Mouse (Mus musculus) heart, embryonic 12.5 days (tissue): Measurements from ENCODE around the gene Atp6v0d1. TPM values are rescaled to one million over a fixed set of nuclear protein-coding genes. Genes with fewer than 3 reads are reported as not detected.

Source experiments
- ATAC-seq: fragments of 200-750 bp; cut with Nextera tagmentation; 2 replicates; pipeline ENCODE4 v1.8.0; 2017; ENCODE audit warnings: moderate TSS enrichment, moderate library complexity; ENCODE audit not compliant: insufficient number of reproducible peaks, low FRiP score
- H3K27ac ChIP-seq: fragments of 300-500 bp; sonication (generic); 2 replicates; pipeline ENCODE4 v1.5.1; 2016; ENCODE audit warnings: mild to moderate bottlenecking, moderate library complexity; ENCODE audit not compliant: poor library complexity, severe bottlenecking
- H3K27me3 ChIP-seq: fragments of 300-500 bp; sonication (generic); replicated peaks from 2 replicates; pipeline ENCODE4 v1.6.1; 2016; ENCODE audit warnings: mild to moderate bottlenecking, moderate library complexity
- H3K36me3 ChIP-seq: fragments of 300-500 bp; sonication (generic); 2 replicates; pipeline ENCODE4 v1.6.1; 2016; ENCODE audit warnings: mild to moderate bottlenecking, moderate library complexity
- H3K4me1 ChIP-seq: fragments of 300-500 bp; sonication (generic); replicated peaks from 2 replicates; pipeline ENCODE4 v1.6.1; 2016; ENCODE audit warnings: mild to moderate bottlenecking
- H3K4me2 ChIP-seq: fragments of 300-500 bp; sonication (generic); 2 replicates; pipeline ENCODE4 v1.6.1; 2016; ENCODE audit warnings: mild to moderate bottlenecking, moderate library complexity
- H3K4me3 ChIP-seq: fragments of 300-500 bp; sonication (generic); 2 replicates; pipeline ENCODE4 v1.5.1; 2016; ENCODE audit warnings: mild to moderate bottlenecking
- H3K9ac ChIP-seq: fragments of 300-500 bp; sonication (generic); 2 replicates; pipeline ENCODE4 v1.6.1; 2016; ENCODE audit warnings: mild to moderate bottlenecking, moderate library complexity
- H3K9me3 ChIP-seq: fragments of 300-500 bp; sonication (generic); replicated peaks from 2 replicates; pipeline ENCODE4 v1.6.1; 2016; ENCODE audit warnings: mild to moderate bottlenecking, moderate library complexity
- whole genome bisulfite sequencing: fragments of 180-500 bp; shearing (Covaris S2); methylation state at CpG from one replicate; pipeline ENCODE4 v1.1.7; 2016; 5-methylcytosine and 5-hydroxymethylcytosine counted together
- polyA plus RNA-seq: library from polyadenylated mRNA; unstranded; fragments of >200 nt; fragmentation: Nextera tagmentation; extraction: Ambion mirVana; gene quantifications from 2 replicates; pipeline ENCODE4 v1.2.1, GENCODE M21; 2016

Gene Atp6v0d1
- 51.4 and 52.9 TPM in 2 replicates for polyA plus RNA-seq

- H3K36me3 ChIP-seq = peaks cover 8% of the 10 kb centered on the region; the same call in 1 of the 2 replicates
- 3% methylated on average over 51 of the region's 53 CpGs for WGBS
- H3K27ac ChIP-seq = peak within 1 kb of the TSS; percentile 79
- H3K4me1 ChIP-seq = peaks cover 29% of the 10 kb centered on the region
- H3K9ac ChIP-seq = peak within 1 kb of the TSS; percentile 95
- ATAC-seq = peak; percentile 99
- H3K27me3 ChIP-seq = no peaks in the 10 kb centered on the region
- H3K9me3 ChIP-seq = no peaks in the 10 kb centered on the region
- H3K4me3 ChIP-seq = peak within 1 kb of the TSS; percentile 97
- peak within 1 kb of the TSS; percentile 91 for H3K4me2 ChIP-seq
Measured at GRCm38 (mm10) chr8:105565952-105566702, at the start of gene Atp6v0d1. Gene Atp6v0d1 (minus strand): TSS chr8:105566047.

DNA sequence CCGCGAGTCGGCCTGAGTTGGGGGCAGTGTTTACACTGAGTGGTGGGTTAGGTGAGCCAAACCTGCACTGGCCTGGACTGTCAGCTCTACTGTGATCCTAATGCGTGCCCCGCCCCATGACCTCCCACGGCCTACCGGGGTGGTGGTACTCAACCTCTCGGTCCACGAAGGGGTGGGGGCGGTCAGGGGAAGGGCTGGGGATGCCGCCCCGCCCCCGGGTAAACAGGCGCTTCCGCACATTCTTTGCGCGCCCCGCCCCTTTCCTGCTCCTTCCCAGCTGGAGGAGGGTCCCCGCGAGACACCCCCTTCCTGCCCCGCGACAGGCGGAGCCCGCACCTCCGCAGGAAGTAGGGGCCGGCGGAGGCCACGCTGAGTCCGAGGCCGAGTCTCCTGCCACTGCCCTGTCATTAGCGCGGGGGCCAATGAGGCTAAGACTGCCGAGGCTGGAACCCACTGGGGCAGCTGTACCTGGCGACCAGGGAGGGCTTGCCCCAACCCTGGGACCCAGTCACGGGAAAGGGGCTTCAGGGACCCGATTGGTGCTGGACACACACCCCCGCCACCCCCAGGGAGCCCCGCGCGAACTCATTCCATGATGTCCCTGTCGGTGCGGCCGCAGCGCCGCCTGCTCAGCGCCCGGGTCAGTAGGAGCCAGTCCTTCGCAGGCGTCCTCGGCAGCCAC is 48.1 kb upstream of the Atp6v0d1 start:
- H3K4me2 ChIP-seq = peak overlapping the region; percentile 98
- H3K9me3 ChIP-seq = no peaks in the 10 kb centered on the region
- H3K9ac ChIP-seq = peak overlapping the region; percentile 79
- H3K27me3 ChIP-seq = peaks cover 10% of the 10 kb centered on the region
- WGBS = 2% methylated on average over 50 of the region's 50 CpGs
- ATAC-seq = peak; percentile 79
- H3K36me3 ChIP-seq = peaks cover 46% of the 10 kb centered on the region
- peaks cover 33% of the 10 kb centered on the region for H3K4me1 ChIP-seq
- peak overlapping the region; percentile 64 for H3K4me3 ChIP-seq
- peak overlapping the region; percentile 35 for H3K27ac ChIP-seq

DNA sequence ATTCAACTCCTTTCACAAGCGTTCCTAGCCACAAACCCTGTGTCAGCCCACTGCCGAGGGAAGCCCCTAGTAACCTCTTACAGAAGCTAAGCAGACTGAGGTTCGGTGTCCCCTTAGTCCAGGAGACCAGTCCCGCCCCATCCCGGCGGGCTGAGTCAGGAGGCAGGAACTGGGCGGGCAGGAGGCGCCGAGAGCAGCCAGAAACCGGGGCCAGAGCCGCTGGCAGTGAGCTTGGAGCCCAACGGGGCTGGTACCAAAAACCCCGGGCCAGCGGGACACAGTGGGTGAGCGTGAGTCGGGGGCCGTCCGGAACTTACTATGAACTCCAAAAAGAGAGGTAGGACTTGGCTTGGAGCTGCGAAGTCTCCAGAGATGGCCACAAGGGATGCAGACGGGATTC is 47.2 kb upstream of the Atp6v0d1 start:
- H3K9ac ChIP-seq = peak overlapping the region; percentile 58
- H3K9me3 ChIP-seq = no peaks in the 10 kb centered on the region
- peaks cover 10% of the 10 kb centered on the region for H3K27me3 ChIP-seq

DNA sequence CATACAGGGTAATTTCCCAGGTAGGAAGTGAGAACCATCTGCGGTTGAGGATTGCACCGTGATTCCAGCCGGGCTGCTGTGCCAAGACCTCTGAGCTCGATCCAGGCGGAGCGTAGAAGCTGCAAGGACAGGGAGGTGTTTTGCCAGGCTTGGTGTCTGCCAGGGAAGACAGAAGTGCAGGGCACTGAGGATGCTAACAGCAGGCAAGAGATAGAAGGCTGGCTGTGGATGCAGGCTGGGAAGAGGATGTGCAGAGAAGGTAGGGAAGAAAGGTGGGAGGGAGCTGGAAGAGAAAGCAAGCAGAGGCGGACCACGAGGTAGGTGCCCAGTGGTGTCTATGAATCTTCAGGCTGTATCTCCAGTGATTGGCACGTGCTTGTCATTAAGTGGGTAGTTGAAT is 46.0 kb upstream of the Atp6v0d1 start:
- Histone ChIP-seq H3K4me2 (no peak overlapping the region), H3K4me1 (peaks cover 48% of the 10 kb centered on the region), H3K4me3 (no peak overlapping the region), H3K9me3 (no peaks in the 10 kb centered on the region), H3K36me3 (peaks cover 25% of the 10 kb centered on the region), H3K9ac (no peak overlapping the region), H3K27me3 (peaks cover 10% of the 10 kb centered on the region), H3K27ac (no peak overlapping the region)
- no peak for ATAC-seq
- 88% methylated on average over 9 of the region's 9 CpGs for WGBS

More for the DNA sequence above, 47.2 kb upstream of the Atp6v0d1 start:
- peak; percentile 13; the same call in 1 of the 2 replicates for ATAC-seq
- Histone ChIP-seq H3K4me3 (peak overlapping the region; percentile 64), H3K4me2 (peak overlapping the region; percentile 98), H3K4me1 (peaks cover 36% of the 10 kb centered on the region), H3K27ac (no peak overlapping the region), H3K36me3 (peaks cover 37% of the 10 kb centered on the region)
- 3% methylated on average over 20 of the region's 20 CpGs for WGBS

DNA sequence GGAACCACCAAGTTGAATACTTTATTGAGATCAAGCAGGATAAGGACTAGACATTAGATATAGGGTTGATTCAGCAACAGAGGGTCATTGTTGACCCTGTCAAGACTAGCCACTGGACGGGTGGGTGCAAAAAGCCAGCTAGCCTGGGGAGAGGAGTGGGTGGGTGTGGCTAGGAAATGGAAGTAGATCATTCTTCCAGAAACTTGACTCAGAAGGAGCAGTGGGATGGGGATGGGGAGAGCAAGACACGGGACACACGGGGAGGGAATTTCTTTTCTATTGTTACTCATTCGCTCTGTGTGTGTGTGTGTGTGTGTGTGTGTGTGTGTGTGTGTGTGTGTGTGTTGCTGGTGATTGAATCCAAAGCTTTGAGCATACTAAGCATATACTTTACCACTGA is 43.9 kb upstream of the Atp6v0d1 start:
- Histone ChIP-seq H3K9ac (no peak overlapping the region), H3K9me3 (no peaks in the 10 kb centered on the region), H3K4me3 (no peak overlapping the region), H3K27ac (no peak overlapping the region), H3K4me2 (no peak overlapping the region), H3K36me3 (peaks cover 5% of the 10 kb centered on the region; the same call in 1 of the 2 replicates), H3K4me1 (peaks cover 57% of the 10 kb centered on the region), H3K27me3 (peaks cover 10% of the 10 kb centered on the region)
- ATAC-seq = no peak
- WGBS = 64% methylated on average over 4 of the region's 4 CpGs

GRCm38 (mm10) chr8:105609355-105609754 is 43.5 kb upstream of the Atp6v0d1 start:
- peaks cover 58% of the 10 kb centered on the region for H3K4me1 ChIP-seq
- H3K9me3 ChIP-seq = no peaks in the 10 kb centered on the region
- no peak overlapping the region for H3K4me2 ChIP-seq
- peaks cover 10% of the 10 kb centered on the region for H3K27me3 ChIP-seq
- 0 out of 2 replicates have a peak, but pooled peaks cover 5% of the 10 kb centered on the region for H3K36me3 ChIP-seq
- 44% methylated on average over 2 of the region's 2 CpGs for WGBS
- H3K4me3 ChIP-seq = no peak overlapping the region
- no peak for ATAC-seq
- H3K9ac ChIP-seq = peak overlapping the region; percentile 37; the same call in 1 of the 2 replicates
- H3K27ac ChIP-seq = no peak overlapping the region

- peak overlapping the region; percentile 93 for H3K4me2 ChIP-seq
- 0 out of 2 replicates have a peak, but pooled peaks cover 5% of the 10 kb centered on the region for H3K36me3 ChIP-seq
Measured at GRCm38 (mm10) chr8:105607684-105608083, 41.8 kb upstream of the Atp6v0d1 start.

DNA sequence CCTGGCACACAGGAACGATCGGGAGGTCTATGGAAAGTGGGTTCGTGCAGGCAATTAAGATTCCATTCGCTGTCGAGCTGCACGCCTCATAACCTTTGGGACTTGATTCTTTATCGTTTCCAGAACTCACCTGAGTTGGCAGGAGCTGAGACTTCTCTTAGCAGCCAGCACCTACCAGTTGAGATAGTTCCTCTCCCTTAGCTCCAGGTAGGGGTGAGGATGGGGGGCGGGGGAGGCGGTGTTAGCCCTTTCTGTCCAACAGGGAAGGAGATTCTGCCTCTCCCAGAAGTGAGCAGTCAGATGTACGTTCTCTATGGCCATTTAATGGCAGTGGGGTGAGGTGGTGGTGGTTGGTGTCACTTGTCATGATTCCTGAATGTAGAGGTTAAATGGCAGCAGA is 41.2 kb upstream of the Atp6v0d1 start:
- peak overlapping the region; percentile 72 for H3K4me3 ChIP-seq
- no peaks in the 10 kb centered on the region for H3K9me3 ChIP-seq
- peaks cover 40% of the 10 kb centered on the region for H3K4me1 ChIP-seq
- no peak for ATAC-seq
- peak overlapping the region; percentile 96 for H3K27ac ChIP-seq
- WGBS = 6% methylated on average over 10 of the region's 10 CpGs
- H3K36me3 ChIP-seq = 0 out of 2 replicates have a peak, but pooled peaks cover 5% of the 10 kb centered on the region
- H3K9ac ChIP-seq = peak overlapping the region; percentile 95
- H3K27me3 ChIP-seq = peaks cover 5% of the 10 kb centered on the region
- H3K4me2 ChIP-seq = peak overlapping the region; percentile 93

More at GRCm38 (mm10) chr8:105607684-105608083, 41.8 kb upstream of the Atp6v0d1 start:
- Histone ChIP-seq H3K4me1 (peaks cover 46% of the 10 kb centered on the region), H3K9ac (no peak overlapping the region), H3K9me3 (no peaks in the 10 kb centered on the region), H3K4me3 (no peak overlapping the region), H3K27ac (no peak overlapping the region), H3K27me3 (peaks cover 10% of the 10 kb centered on the region)
- 17% methylated on average over 4 of the region's 4 CpGs for WGBS
- no peak for ATAC-seq

DNA sequence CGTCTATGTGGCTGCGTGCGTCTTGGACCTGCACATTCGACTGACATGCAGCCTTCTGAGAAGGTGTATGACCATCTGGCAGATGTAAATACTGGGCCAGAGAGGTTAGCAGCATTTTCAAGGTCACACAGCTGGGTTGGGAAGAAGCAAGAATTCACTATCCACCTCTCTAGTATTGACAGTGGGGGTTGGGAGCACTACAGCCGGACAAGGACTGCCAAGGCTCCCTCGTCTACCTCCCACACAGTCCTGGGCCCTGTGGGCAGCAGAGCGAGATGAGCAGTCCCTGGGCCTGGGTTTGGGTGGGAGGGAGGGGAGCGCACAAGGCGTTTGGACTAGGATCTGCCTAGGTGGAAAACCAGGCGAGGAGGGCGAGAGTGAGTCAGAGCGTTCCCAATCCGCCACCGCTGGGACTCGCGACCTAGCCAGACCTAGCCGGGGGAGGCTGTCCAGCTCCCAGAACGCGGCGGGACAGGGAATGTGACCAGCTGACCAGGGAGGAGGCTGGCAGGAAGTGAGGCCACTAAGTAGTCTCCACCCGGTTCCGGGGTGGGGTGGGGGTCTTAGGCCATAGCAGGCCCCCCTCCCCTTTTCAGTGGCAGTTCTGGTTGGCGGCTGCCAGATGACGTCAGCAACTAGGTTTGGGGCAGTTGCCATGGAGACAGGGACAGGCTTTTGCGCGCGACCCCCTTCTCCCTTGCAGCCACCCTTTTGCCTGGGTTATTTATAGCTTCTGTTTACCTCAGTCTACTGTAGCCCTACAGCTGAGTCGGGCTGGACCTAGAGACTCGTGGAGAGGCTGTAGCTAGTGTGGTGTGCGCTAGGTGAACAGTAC is 40.6 kb upstream of the Atp6v0d1 start:
- WGBS = under 1% methylated on average over 30 of the region's 30 CpGs

GRCm38 (mm10) chr8:105605491-105606188 is 39.8 kb upstream of the Atp6v0d1 start:
- peak; percentile 44 for ATAC-seq
- Histone ChIP-seq H3K4me1 (peaks cover 39% of the 10 kb centered on the region), H3K36me3 (0 out of 2 replicates have a peak, but pooled peaks cover 4% of the 10 kb centered on the region), H3K27me3 (no peaks in the 10 kb centered on the region), H3K9me3 (no peaks in the 10 kb centered on the region), H3K9ac (peak overlapping the region; percentile 95), H3K4me2 (peak overlapping the region; percentile 93), H3K4me3 (peak overlapping the region; percentile 72), H3K27ac (peak overlapping the region; percentile 96)
- under 1% methylated on average over 39 of the region's 39 CpGs for WGBS

More for the DNA sequence above, 40.6 kb upstream of the Atp6v0d1 start:
- H3K9ac ChIP-seq = peak overlapping the region; percentile 95
- H3K4me1 ChIP-seq = peaks cover 39% of the 10 kb centered on the region
- H3K9me3 ChIP-seq = no peaks in the 10 kb centered on the region
- H3K36me3 ChIP-seq = 0 out of 2 replicates have a peak, but pooled peaks cover 5% of the 10 kb centered on the region
- H3K4me2 ChIP-seq = peak overlapping the region; percentile 93
- ATAC-seq = peak; percentile 76
- H3K27me3 ChIP-seq = no peaks in the 10 kb centered on the region
- peak overlapping the region; percentile 96 for H3K27ac ChIP-seq
- peak overlapping the region; percentile 72 for H3K4me3 ChIP-seq
